Mouse (Mus musculus) B cell, adult 2 months (primary cell): Measurements from ENCODE around the gene Lrp2.
A peak's percentile ranks its signal among the peaks of the same experiment; 100 is the strongest.

Experiments used
- DNase-seq, 2 experiments: peaks; one replicate each; pipeline ENCODE4 v3.0.0; 2022

Gene Lrp2

GRCm38 (mm10) chr2:69395597-69396248, 190.1 kb downstream of the Lrp2 start:
- no peak for DNase-seq

- DNase-seq: no peak
Measured at GRCm38 (mm10) chr2:69393947-69394346, 191.9 kb downstream of the Lrp2 start.

GRCm38 (mm10) chr2:69386118-69386871, 199.6 kb downstream of the Lrp2 start:
- DNase-seq: no peak

GRCm38 (mm10) chr2:69382838-69383237, 203.0 kb downstream of the Lrp2 start:
- peak in 1 of 2 experiments; percentile 2 for DNase-seq

- no peak for DNase-seq
Measured at GRCm38 (mm10) chr2:69381740-69382139, 204.1 kb downstream of the Lrp2 start.

GRCm38 (mm10) chr2:69380281-69380680, 205.6 kb downstream of the Lrp2 start, which contains the start of gene Dhrs9:
Gene Dhrs9 (plus strand): TSS chr2:69380445.
- DNase-seq: peak; percentile 2 to 13

- DNase-seq: no peak
Measured at GRCm38 (mm10) chr2:69379801-69380200, 206.1 kb downstream of the Lrp2 start.

GRCm38 (mm10) chr2:69376780-69377179, 209.1 kb downstream of the Lrp2 start:
- DNase-seq: no peak
